Mouse (Mus musculus) Muller cell, postnatal 12 days (primary cell): ENCODE measurements around the gene Dclk3.

Experiments
- DNase-seq: peaks from one replicate; pipeline ENCODE4 v3.0.0-alpha.2; 2015; ENCODE audit errors: inconsistent ontology term

Gene Dclk3

GRCm38 (mm10) chr9:111486645-111487477 is 48.0 kb downstream of the Dclk3 start:
- no peak for DNase-seq

DNA sequence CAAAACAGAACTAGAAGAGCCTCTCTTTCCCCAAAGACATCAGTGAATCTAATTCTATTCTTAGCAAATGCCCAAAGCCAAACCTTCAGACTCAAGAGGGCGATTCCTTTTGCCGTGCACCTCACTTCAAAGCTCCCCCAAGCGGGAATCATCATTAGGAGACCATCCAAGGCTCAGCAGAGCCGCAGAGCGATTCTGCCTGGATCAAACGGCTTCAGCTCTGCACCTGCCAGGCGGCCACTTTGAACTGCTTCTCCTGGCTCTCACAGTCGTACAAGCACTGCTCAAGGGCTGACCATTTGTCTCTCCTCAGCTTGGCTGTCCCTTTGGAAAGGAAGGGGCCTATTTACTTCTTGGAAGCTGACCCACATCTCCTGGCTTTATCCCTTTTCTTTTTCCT is 51.7 kb downstream of the Dclk3 start:
- DNase-seq = no peak

DNA sequence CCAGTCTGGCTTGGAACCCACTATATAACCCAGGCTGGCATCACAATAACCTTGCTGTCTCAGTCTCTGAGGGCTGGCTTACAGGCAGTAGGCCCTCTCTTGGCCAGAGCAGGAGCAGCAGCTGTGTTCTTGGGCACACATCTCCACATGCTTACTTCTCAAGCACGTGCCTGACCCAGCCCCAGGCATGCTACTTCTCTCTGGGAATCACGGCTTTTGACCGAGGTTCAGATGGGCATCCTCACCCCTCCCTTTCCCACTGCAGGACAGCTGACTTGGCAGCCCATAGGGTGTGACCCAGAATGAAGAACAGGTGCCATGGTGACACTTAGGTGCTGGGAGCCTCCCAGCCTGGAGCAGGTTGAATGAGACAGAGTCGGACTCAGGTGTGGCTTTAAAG is 52.4 kb downstream of the Dclk3 start:
- DNase-seq = no peak

DNA sequence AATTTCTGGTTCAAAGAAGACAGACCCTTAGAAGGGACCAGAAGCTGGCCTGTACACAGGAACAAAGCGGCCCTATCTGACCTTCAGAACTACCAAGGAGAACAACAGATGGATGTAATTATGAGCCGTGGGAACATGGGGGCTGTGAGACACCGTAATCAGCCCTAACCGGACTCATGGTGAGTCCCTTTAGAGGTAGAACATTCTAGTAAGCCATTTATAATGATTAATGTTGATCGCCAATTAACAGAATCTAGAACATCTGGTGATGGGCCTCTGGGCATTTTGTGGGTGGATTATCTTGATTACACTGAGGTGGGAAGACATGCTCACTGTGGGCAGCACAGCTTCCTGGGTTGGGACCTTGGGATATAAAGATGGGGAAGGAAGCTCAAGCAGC is 54.6 kb downstream of the Dclk3 start:
- no peak for DNase-seq

GRCm38 (mm10) chr9:111495561-111495960 is 56.7 kb downstream of the Dclk3 start:
- DNase-seq = peak; percentile 62

- peak; percentile 43 for DNase-seq
These were observed 58.4 kb downstream of the Dclk3 start for GRCm38 (mm10) chr9:111497074-111497811.

DNA sequence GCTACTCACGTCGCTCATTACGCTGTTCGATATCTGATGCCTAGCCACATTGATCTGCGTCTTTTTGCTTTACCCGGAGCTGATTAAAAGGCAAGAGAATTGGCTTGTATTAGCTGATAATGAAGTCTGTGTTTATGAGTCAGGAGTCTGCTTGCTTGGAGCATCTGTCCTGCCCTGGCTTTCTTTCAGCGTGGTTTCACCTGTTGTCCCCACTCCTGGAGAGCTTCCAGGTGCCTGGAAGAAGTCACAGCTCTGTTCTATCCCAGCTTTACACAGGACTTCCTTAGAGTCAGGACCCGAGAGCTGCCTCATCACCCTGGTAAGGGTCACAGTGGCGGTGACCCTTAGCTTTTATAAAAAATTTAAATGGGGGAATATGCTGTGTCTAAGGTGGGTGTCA is 61.3 kb downstream of the Dclk3 start:
- DNase-seq = no peak

DNA sequence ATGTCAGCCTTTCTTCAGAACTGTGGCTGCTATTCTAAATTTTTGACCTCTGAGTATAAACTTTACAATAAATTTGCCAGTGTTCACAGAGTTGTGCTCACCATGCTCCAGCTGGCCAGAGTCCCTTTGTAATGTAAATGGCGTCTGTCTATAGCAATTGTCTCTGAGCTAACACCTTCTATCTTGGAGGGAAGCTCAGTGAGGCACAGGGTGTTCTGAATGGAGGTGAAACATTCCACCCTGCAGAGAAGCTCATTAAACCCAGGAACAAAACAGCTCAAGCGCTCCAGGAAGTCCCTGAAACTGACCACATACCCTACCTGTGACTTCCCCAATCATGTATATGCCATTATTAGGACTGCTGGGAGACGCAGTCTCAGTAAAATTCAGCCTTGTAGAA is 67.2 kb downstream of the Dclk3 start:
- no peak for DNase-seq

DNA sequence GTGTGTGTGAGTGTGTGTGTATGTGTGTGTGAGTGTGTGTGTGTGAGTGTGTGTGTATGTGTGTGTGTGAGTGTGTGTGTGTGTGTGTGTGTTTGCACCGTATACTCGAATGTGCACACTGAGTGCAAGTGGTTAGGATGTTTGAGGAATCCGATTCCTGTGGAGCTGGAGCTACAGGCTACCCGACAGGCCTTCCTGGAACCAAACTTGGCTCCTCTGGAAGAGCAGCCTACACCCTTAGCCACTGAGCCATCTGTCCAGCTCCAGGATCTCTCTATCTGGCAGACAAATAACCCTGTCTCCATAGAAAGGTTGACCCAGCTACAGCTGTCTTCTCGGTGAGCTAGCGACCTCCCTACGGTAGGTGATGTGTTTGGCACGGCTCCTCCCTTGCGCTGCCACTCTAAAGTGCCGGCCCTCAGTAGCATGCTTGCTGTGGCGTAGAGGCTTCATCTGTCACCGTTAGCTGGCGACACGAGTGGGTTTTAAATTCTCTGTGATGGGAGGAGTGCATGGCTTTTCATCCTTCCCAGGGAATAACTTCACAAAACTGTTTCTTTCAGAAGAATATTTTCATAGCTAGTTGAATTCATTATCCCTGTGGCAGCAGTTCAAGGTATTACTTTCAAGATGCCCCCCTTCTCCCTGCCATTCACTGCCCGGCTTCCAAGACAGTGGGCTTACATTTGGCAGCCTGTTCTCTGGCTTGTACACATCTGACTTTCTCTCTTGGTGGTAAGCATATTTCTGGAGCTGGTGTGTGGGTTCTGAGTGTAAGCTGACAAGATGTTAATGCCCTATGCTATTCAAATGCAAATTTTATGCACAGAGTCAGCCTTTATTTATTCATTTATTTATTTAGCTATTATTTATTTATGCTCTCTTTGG is 75.9 kb downstream of the Dclk3 start:
- DNase-seq = no peak

GRCm38 (mm10) chr9:111515536-111515935 is 76.7 kb downstream of the Dclk3 start:
- no peak for DNase-seq

DNA sequence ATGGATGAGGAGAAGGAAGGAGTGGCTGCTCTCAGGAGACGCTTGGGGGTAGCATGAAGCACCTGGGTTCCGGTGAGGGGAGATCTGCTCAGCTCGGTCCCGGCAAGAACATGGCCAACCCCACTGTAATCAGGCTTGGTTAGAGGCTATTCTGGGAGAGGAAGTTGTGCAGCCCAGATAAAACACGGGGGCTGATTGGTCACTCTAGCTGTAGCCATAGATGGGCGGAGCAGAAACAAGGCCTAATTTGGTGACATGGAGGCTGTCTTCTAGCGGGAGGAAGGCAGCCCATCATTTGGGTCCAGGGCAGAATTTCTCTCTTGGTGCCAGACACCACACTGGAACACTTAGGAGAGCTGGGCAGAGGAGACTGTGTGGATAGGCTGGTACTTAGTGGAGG is 83.3 kb downstream of the Dclk3 start:
- no peak for DNase-seq

- no peak for DNase-seq
These were observed 84.2 kb downstream of the Dclk3 start for GRCm38 (mm10) chr9:111523111-111523510.

DNA sequence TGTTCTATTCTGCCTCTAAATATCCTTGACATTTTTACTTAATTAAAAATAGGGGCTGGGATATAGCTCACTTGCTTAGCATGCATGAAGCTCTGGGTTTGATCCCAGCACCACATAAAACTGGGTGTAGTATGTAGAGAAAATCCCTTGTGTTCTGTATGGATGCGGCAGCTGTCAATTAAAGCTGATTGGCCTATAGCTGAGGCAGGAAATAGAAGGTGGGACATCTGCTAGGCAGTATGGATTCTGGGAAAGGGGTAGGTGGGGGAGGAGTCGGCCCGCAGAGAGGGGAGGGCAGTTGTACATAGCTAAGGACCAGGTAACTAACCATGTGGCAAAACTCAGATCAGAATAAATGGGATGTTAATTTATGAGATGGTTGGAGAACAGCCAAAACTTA is 85.0 kb downstream of the Dclk3 start:
- no peak for DNase-seq

GRCm38 (mm10) chr9:111534744-111535423 is 96.0 kb downstream of the Dclk3 start:
- DNase-seq = no peak

- DNase-seq = no peak
These were observed 96.7 kb downstream of the Dclk3 start for GRCm38 (mm10) chr9:111535445-111536064.
